Mouse (Mus musculus): ENCODE measurements around the gene Slamf1.

Slamf1 gene

DNA sequence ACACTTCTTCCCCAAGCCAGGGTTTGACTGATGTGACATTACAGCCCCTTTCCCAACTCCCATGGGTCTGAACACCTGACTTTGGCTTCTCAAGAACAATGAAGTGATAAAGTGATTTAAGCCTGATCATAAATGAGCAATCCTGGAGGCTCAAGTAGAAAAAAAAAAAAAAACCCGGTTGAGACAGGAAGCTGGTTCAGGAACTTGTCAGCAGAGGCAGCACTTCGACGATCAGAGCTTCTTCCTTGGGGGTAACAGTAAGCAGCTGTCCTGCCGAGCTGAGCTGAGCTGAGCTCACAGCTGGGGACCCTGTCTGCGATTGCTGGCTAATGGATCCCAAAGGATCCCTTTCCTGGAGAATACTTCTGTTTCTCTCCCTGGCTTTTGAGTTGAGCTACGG, at the start of gene Slamf1:
TSS of gene Slamf1 (plus strand) at position 230 of the 400 bp plus-strand sequence.
- no peak for TF ChIP-seq GATA4 (IDR thresholded peaks at IDR 0.05; ENCODE audit: insufficient replicate concordance, low read length)

DNA sequence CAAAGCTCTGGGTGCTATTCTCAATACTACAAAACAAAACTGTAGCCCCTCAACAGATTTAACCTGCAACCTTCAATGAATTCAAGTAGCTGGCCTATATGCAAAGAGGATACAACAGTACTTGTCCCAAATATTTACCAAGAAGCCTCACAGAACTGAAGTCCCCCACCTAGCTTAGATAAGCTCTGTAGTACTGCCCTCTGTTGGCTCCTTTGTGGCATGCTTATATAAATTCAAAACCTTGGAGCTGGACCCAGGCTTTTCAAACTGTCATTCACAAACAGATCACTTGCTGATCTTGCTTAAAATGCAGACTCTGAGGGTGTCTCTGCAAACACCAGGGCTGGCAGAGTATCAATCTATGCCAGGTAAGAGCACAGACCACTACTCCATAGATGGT, 35.7 kb upstream of the Slamf1 start:
- TF ChIP-seq GATA4 (IDR thresholded peaks at IDR 0.05; ENCODE audit: insufficient replicate concordance, low read length), result no peak

DNA sequence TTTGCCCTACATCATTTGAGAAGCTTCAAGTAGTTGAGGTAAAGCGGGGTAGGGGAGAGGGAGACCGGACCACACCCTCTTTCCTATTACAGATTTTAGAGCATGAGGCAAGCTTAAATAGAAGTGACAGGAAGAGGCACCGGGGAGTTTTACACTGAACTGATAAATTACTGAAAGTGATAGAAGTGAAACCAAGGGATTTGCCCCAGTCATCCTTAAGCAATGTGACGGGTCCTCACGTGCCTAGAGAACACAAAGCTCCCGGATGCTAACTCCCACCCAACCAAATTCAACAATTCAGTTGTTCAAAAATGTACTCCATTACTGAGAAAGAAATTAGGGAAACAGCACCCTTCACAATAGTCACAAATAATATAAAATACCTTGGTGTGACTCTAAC, 32.0 kb upstream of the Slamf1 start:
- no peak for TF ChIP-seq GATA4 (IDR thresholded peaks at IDR 0.05; ENCODE audit: insufficient replicate concordance, low read length)

DNA sequence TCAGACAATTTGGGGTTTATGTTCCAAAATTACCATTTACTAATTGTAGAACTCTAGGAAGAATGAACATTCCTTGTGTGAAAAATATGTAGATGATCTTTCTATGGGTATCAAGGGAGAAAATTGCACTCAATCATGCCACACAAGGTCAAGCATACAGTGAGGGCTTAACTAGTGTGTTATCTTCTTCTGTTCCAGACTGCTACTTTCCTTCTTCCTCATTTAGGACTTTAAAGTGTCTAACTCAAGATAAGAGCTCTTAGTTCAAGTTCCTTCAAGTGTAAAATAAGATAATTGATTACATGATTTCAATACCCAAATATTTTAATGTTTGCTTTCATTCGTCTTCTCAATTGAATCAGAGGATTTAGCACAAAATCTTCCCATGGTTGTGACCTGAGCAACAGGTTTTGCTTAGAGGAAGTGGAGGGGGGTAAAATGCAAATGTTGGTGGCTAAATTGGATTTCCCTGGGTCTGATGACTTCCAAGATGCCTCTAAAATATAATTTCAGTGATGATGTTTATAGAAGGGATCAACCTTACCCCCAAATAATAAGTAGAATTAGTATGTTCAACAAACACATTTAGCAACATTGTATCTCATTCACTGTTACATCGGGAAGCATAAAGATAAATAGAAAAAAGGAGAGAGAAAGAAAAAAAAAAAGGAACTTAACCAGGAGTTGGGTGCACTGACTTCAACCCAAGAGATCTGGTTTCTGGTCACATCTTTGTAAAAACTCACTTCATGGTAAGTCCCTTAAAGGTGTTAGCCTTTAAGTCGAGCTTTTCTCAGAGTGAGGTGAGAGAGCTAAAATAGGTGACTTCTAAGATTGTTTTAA, 18.6 kb upstream of the Slamf1 start:
- TF ChIP-seq GATA4 (IDR thresholded peaks at IDR 0.05; ENCODE audit: insufficient replicate concordance, low read length), result no peak

DNA sequence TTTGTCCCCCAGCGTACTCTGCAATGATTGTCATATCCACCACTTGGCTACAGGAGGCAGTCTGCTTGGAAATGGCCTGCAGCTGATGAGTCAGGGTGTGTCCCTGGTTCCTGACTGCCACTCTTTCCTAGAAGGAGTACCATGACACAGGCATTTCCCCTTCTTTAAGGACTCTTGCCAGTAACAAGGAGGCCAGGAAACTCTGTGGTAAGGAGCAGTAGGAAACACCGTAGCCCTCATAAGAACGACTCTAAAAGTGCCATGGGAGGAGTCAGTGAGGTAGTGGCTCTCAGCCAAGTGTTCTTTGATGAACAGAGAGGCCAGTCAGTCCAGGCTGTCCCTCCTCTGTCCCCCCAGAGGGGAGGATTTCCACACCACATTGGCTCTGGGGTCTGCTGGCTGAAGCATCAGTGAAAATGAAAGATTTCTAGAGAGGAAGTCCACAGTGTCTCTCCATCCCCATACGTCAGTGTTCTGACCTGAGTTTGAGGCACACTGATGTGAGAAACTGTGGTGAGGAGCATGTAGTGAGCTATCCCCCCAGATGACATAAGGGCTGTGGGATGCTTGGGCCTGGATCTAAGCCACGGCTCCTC, 5.0 kb upstream of the Slamf1 start:
- no peak for TF ChIP-seq GATA4 (IDR thresholded peaks at IDR 0.05; ENCODE audit: insufficient replicate concordance, low read length)

DNA sequence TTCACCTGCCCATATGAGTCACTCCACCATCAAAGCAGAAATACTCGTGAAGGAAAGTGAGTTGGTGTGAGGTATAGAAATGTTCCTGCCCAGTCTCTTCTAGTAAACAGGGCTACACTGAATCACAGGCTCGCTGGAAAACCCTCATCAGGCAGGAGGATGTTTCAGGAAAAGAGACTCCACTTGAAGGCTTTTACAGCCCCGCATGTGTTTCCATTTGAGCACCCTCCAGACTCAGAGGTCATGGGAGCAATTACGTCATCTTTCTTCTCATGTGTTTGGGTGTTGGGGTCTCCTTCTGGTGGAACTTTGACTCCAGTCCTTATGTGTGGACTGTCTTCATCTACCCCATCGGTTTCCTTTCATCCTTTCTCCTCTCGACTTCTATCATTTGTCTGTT, 4.1 kb downstream of the Slamf1 start:
- no peak for TF ChIP-seq GATA4 (IDR thresholded peaks at IDR 0.05; ENCODE audit: insufficient replicate concordance, low read length)

DNA sequence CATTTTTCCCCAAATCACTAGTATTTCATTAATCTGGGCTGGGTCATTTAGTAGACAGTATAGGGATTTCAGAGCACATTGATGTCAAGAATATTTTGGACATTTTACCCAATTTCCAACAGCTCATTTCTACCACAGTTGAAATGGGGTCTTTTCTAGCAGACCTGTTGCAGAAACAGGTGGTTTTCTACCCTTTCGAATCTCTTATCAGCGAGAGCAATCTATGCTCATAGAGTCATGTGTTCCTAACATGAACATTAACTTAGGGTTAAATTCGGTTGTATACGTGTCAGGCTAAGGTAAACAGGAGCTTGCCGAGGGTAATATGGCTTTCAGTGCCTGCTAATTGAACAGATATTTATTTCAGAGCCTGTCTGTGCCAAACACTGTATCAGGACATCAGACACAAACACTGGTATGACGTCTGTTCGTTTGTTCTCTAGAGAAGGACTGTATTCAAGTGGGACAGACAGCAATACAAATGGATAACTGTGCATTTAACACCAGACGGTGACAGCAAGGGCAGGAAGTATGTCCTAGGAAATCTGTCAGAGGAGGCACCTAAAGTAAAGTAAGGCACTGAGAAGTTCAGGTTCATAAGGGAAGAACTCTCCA, 5.3 kb downstream of the Slamf1 start:
- TF ChIP-seq GATA4 (IDR thresholded peaks at IDR 0.05; ENCODE audit: insufficient replicate concordance, low read length), result no peak

DNA sequence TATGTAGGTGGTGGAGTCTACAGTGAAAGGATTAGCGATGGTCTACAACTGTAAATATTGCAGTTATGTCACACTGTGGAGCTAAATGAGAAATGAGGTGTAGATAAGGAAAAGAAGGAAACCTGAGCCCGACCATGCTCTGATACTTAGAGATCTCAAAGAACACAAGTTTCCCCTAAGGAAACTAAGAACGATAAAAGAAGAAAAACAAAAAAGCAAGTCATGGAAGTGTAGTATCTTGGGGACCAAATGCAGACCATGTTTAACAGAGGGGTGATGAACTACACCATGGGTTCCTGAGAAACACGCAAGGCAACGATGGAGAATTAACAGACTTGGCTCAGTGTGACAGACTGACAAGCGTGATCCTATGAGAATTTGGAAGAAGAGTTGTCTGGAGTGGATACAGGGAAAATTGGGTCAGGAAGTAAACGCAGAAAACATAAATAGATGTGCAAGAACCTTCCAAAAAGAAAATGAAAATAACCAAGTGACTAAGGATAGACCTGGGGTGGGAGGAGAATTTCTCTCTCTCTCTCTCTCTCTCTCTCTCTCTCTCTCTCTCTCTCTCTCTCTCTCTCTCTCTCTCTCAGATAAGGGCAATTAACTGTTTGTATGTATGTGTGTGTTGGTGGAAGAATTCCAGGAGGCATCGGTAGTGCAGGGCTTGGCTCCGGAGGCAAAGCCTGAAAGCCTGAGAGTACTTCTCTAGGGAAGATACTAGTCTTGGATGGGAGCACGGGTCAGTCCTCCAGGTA, 6.5 kb downstream of the Slamf1 start:
- no peak for TF ChIP-seq GATA4 (IDR thresholded peaks at IDR 0.05; ENCODE audit: insufficient replicate concordance, low read length)

DNA sequence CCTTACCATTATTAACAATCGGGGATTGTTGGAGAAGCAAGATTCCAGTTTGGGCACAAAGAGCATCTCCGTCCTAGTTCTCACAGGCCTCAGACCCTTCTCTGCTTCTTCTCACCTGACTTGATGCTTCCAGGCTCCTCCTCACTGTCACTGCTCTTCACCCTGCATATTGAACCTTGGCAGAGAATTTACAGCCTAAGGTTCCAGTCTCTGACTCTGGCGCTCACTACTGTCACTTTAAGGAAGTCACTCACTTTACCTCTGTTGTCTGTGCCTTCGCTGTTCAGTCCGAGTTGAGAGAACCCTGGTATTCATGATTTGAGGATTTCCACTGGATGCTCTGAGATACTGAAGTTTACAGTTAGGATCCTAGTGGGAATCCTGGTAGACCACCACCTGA, 7.3 kb downstream of the Slamf1 start:
- TF ChIP-seq GATA4 (IDR thresholded peaks at IDR 0.05; ENCODE audit: insufficient replicate concordance, low read length), result no peak

DNA sequence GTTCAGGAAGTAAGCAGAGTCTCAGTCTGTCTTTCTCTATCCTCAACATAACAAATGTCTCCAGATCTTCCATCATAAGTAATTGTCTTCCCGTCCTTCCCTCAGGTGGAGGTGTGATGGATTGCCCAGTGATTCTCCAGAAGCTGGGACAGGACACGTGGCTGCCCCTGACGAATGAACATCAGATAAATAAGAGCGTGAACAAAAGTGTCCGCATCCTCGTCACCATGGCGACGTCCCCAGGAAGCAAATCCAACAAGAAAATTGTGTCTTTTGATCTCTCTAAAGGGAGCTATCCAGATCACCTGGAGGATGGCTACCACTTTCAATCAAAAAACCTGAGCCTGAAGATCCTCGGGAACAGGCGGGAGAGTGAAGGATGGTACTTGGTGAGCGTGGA, 7.8 kb downstream of the Slamf1 start:
- no peak for TF ChIP-seq GATA4 (IDR thresholded peaks at IDR 0.05; ENCODE audit: insufficient replicate concordance, low read length)

DNA sequence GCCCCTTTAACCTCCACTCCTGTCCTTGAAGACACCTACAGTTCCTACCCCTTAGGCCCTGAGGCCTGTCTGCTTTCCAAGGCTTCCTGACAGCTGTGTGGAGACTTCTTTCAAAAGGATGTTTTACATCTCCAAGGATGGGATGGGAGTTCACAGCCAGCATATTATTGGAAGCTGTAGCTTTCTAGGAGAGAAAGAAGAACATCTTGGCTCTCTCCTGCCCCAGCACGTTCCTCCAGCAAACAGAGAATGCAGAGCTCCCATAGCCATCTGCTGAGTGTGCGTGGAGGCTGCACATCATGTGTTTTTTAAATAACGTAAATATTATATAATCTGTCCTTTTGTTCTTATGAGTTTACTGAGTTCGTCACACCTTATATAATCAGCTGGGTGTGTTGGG, 8.9 kb downstream of the Slamf1 start:
- TF ChIP-seq GATA4 (IDR thresholded peaks at IDR 0.05; ENCODE audit: insufficient replicate concordance, low read length), result no peak

DNA sequence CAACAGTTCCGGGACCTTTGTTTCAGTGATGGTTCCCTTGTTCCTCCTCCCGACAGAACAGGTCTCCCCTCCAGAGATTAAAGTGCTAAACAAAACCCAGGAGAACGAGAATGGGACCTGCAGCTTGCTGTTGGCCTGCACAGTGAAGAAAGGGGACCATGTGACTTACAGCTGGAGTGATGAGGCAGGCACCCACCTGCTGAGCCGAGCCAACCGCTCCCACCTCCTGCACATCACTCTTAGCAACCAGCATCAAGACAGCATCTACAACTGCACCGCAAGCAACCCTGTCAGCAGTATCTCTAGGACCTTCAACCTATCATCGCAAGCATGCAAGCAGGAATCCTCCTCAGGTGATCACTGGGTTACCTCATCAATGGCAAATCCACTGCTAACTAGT, 10.1 kb downstream of the Slamf1 start:
- no peak for TF ChIP-seq GATA4 (IDR thresholded peaks at IDR 0.05; ENCODE audit: insufficient replicate concordance, low read length)

DNA sequence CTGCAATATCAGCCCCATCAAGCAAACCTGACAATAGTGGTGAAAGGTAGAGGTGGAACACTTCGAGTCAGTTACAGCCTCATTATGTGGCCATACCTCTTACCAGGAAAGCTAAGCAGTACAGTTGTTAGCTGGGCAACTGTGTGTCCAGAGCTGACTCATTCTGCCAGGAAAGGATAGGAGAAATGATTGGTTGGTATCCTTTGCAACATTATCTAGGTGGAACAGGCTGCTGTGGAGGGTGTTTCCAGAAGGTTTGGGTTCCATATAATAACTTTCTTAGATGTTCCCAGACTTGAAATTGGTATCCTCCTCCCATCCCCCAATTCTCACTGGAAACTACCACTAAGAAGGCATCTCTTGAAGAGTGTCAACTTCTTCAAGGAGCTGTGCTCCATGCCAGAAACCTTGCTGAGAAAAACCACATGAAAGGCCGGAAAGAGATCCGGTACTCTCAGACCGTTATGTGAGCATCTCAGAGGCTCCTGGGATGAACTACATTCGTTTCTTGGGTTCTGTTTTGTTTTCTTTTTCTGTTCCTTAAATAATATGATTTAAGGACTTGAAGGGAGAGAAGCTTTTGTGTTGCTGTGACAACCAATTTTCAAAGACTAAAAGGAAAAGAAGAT, 15.5 kb downstream of the Slamf1 start:
- TF ChIP-seq GATA4 (IDR thresholded peaks at IDR 0.05; ENCODE audit: insufficient replicate concordance, low read length), result no peak

DNA sequence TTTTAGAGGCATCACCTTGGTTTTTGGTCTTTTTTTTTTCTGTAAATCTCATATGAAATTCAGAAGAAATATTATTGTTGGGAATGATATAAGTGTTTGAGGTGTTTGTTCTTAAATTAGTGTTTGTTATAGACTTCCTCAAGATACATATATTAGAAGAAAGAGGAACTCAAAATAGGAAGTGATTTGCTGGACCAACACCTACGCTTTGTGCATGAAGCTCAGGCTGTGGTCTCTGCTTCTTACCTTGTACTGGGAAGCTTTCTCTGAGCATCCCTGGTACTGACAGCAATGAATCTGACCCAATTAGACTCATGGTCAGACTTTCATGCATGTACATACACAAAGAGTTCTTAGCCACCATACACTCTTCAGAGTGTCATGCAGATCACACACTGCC, 18.9 kb downstream of the Slamf1 start:
- no peak for TF ChIP-seq GATA4 (IDR thresholded peaks at IDR 0.05; ENCODE audit: insufficient replicate concordance, low read length)

All from liver, adult (tissue).